Mouse (Mus musculus): ENCODE results near the gene Olfr1270. TPM values are rescaled to one million over a fixed set of nuclear protein-coding genes. Genes with fewer than 3 reads are reported as not detected.

Olfr1270 gene
- total and polyA plus RNA-seq, 2 experiments from 2014 or later = not detected

GRCm38 (mm10) chr2:90153916-90154315 is 1.0 kb upstream of the Olfr1270 start:
- H3K27me3 ChIP-seq (ENCODE audit: insufficient read depth, low read length) = no peaks in the 10 kb centered on the region
- ATAC-seq (ENCODE audit: low FRiP score) = no peak
- H3K36me3 ChIP-seq (ENCODE audit: insufficient read depth, low read length) = no peaks in the 10 kb centered on the region
- no peak for TF ChIP-seq CTCF (IDR thresholded peaks at IDR 0.05)
- no peak overlapping the region for H3K4me3 ChIP-seq (ENCODE audit: low read depth, low read length)
- DNase-seq (ENCODE audit: low spot score) = no peak
- H3K4me2 ChIP-seq (ENCODE audit: low read depth, low read length, poor library complexity, severe bottlenecking) = no peak overlapping the region
- no peaks in the 10 kb centered on the region for H3K9me3 ChIP-seq (ENCODE audit: low read length)
- no peaks in the 10 kb centered on the region for H3K4me1 ChIP-seq (ENCODE audit: insufficient read depth, low read length)
- 93% methylated on average over 9 of the region's 9 CpGs for WGBS
- no peak overlapping the region for H3K27ac ChIP-seq (ENCODE audit: low read depth, low read length)
- no peak overlapping the region for H3K9ac ChIP-seq (replicated peaks; ENCODE audit: low read length, poor library complexity, severe bottlenecking)

- no peak within 1 kb of the TSS for H3K27ac ChIP-seq (ENCODE audit: low read depth, low read length)
- TF ChIP-seq CTCF (IDR thresholded peaks at IDR 0.05) = no peak
- H3K4me2 ChIP-seq (ENCODE audit: low read depth, low read length, poor library complexity, severe bottlenecking) = no peak within 1 kb of the TSS
- no peaks in the 10 kb centered on the region for H3K9me3 ChIP-seq (ENCODE audit: low read length)
- no peaks in the 10 kb centered on the region for H3K36me3 ChIP-seq (ENCODE audit: insufficient read depth, low read length)
- H3K27me3 ChIP-seq (ENCODE audit: insufficient read depth, low read length) = no peaks in the 10 kb centered on the region
- H3K4me3 ChIP-seq (ENCODE audit: low read depth, low read length) = no peak within 1 kb of the TSS
- ATAC-seq (ENCODE audit: low FRiP score) = no peak
- no peak within 1 kb of the TSS for H3K9ac ChIP-seq (replicated peaks; ENCODE audit: low read length, poor library complexity, severe bottlenecking)
- no peak for DNase-seq (ENCODE audit: low spot score)
- no peaks in the 10 kb centered on the region for H3K4me1 ChIP-seq (ENCODE audit: insufficient read depth, low read length)
Measured at GRCm38 (mm10) chr2:90142196-90142595, 10.7 kb downstream of the Olfr1270 start, which contains the start of gene Olfr32. Gene Olfr32 (minus strand): TSS chr2:90142296.

GRCm38 (mm10) chr2:90121312-90121711 is 31.6 kb downstream of the Olfr1270 start, which contains the start of gene Olfr1269:
Gene Olfr1269 (minus strand): TSS chr2:90121412.
- no peaks in the 10 kb centered on the region for H3K4me1 ChIP-seq (ENCODE audit: insufficient read depth, low read length)
- H3K9me3 ChIP-seq (ENCODE audit: low read length) = no peaks in the 10 kb centered on the region
- H3K4me3 ChIP-seq (ENCODE audit: low read depth, low read length) = no peak within 1 kb of the TSS
- 91% methylated on average over 1 of the region's 1 CpGs for WGBS
- no peak for ATAC-seq (ENCODE audit: low FRiP score)
- H3K9ac ChIP-seq (replicated peaks; ENCODE audit: low read length, poor library complexity, severe bottlenecking) = no peak within 1 kb of the TSS
- H3K27me3 ChIP-seq (ENCODE audit: insufficient read depth, low read length) = no peaks in the 10 kb centered on the region
- H3K27ac ChIP-seq (ENCODE audit: low read depth, low read length) = no peak within 1 kb of the TSS
- H3K36me3 ChIP-seq (ENCODE audit: insufficient read depth, low read length) = no peaks in the 10 kb centered on the region
- H3K4me2 ChIP-seq (ENCODE audit: low read depth, low read length, poor library complexity, severe bottlenecking) = no peak within 1 kb of the TSS
- no peak for DNase-seq (ENCODE audit: low spot score)
- no peak for TF ChIP-seq CTCF (IDR thresholded peaks at IDR 0.05)

Other genes with a start within 250 kb of the Olfr1270 start
- not detected in 2 replicates for gene Olfr1258, start 225.8 kb downstream of the Olfr1270 start, total RNA-seq (2014; rRNA removed)
- not detected in 2 replicates for gene Olfr1258, start 225.8 kb downstream of the Olfr1270 start, polyA plus RNA-seq (2015; fragmentation: Nextera tagmentation; extraction: Ambion mirVana)
- not detected in 2 replicates for gene Olfr1259, start 204.4 kb downstream of the Olfr1270 start, total RNA-seq (2014; rRNA removed)
- gene Olfr1259, start 204.4 kb downstream of the Olfr1270 start, polyA plus RNA-seq (2015; fragmentation: Nextera tagmentation; extraction: Ambion mirVana) = not detected in 2 replicates
- gene Olfr1260, start 178.8 kb downstream of the Olfr1270 start, total RNA-seq (2014; rRNA removed) = not detected in 2 replicates
- gene Olfr1260, start 178.8 kb downstream of the Olfr1270 start, polyA plus RNA-seq (2015; fragmentation: Nextera tagmentation; extraction: Ambion mirVana) = not detected in 2 replicates
- gene Olfr1261, start 161.9 kb downstream of the Olfr1270 start, total RNA-seq (2014; rRNA removed) = not detected in 2 replicates
- gene Olfr1261, start 161.9 kb downstream of the Olfr1270 start, polyA plus RNA-seq (2015; fragmentation: Nextera tagmentation; extraction: Ambion mirVana) = not detected in 2 replicates
- gene Olfr1262, start 152.9 kb downstream of the Olfr1270 start, total RNA-seq (2014; rRNA removed) = not detected in 2 replicates
- gene Olfr1262, start 152.9 kb downstream of the Olfr1270 start, polyA plus RNA-seq (2015; fragmentation: Nextera tagmentation; extraction: Ambion mirVana) = not detected in 2 replicates
- gene Olfr1263, start 141.0 kb downstream of the Olfr1270 start, total RNA-seq (2014; rRNA removed) = not detected in 2 replicates
- not detected in 2 replicates for gene Olfr1263, start 141.0 kb downstream of the Olfr1270 start, polyA plus RNA-seq (2015; fragmentation: Nextera tagmentation; extraction: Ambion mirVana)
- gene Olfr1264, start 127.5 kb downstream of the Olfr1270 start, total RNA-seq (2014; rRNA removed) = not detected in 2 replicates
- gene Olfr1264, start 127.5 kb downstream of the Olfr1270 start, polyA plus RNA-seq (2015; fragmentation: Nextera tagmentation; extraction: Ambion mirVana) = not detected in 2 replicates
- gene Olfr1265, start 117.8 kb downstream of the Olfr1270 start, total RNA-seq (2014; rRNA removed) = not detected in 2 replicates
- not detected in 2 replicates for gene Olfr1265, start 117.8 kb downstream of the Olfr1270 start, polyA plus RNA-seq (2015; fragmentation: Nextera tagmentation; extraction: Ambion mirVana)
- not detected in 2 replicates for gene Olfr140, start 89.5 kb downstream of the Olfr1270 start, total RNA-seq (2014; rRNA removed)
- gene Olfr140, start 89.5 kb downstream of the Olfr1270 start, polyA plus RNA-seq (2015; fragmentation: Nextera tagmentation; extraction: Ambion mirVana) = not detected in 2 replicates
- not detected in 2 replicates for gene Olfr1269, start 31.7 kb downstream of the Olfr1270 start, total RNA-seq (2014; rRNA removed)
- not detected in 2 replicates for gene Olfr1269, start 31.7 kb downstream of the Olfr1270 start, polyA plus RNA-seq (2015; fragmentation: Nextera tagmentation; extraction: Ambion mirVana)
- gene Olfr32, start 10.8 kb downstream of the Olfr1270 start, total RNA-seq (2014; rRNA removed) = not detected in 2 replicates
- not detected in 2 replicates for gene Olfr32, start 10.8 kb downstream of the Olfr1270 start, polyA plus RNA-seq (2015; fragmentation: Nextera tagmentation; extraction: Ambion mirVana)
- not detected in 2 replicates for gene Olfr1506, start 71.4 kb upstream of the Olfr1270 start, total RNA-seq (2014; rRNA removed)
- not detected in 2 replicates for gene Olfr1506, start 71.4 kb upstream of the Olfr1270 start, polyA plus RNA-seq (2015; fragmentation: Nextera tagmentation; extraction: Ambion mirVana)
- gene Olfr142, start 104.5 kb upstream of the Olfr1270 start, total RNA-seq (2014; rRNA removed) = not detected in 2 replicates
- not detected in 2 replicates for gene Olfr142, start 104.5 kb upstream of the Olfr1270 start, polyA plus RNA-seq (2015; fragmentation: Nextera tagmentation; extraction: Ambion mirVana)
- not detected in 2 replicates for gene Olfr1271, start 117.9 kb upstream of the Olfr1270 start, total RNA-seq (2014; rRNA removed)
- gene Olfr1271, start 117.9 kb upstream of the Olfr1270 start, polyA plus RNA-seq (2015; fragmentation: Nextera tagmentation; extraction: Ambion mirVana) = not detected in 2 replicates
- gene Olfr1272, start 139.8 kb upstream of the Olfr1270 start, total RNA-seq (2014; rRNA removed) = not detected in 2 replicates
- not detected in 2 replicates for gene Olfr1272, start 139.8 kb upstream of the Olfr1270 start, polyA plus RNA-seq (2015; fragmentation: Nextera tagmentation; extraction: Ambion mirVana)
- not detected in 2 replicates for gene Gm13769, start 169.1 kb upstream of the Olfr1270 start, total RNA-seq (2014; rRNA removed)
- not detected in 2 replicates for gene Gm13769, start 169.1 kb upstream of the Olfr1270 start, polyA plus RNA-seq (2015; fragmentation: Nextera tagmentation; extraction: Ambion mirVana)
- not detected in 2 replicates for gene Olfr1274-ps, start 245.6 kb upstream of the Olfr1270 start, total RNA-seq (2014; rRNA removed)
- not detected in 2 replicates for gene Olfr1274-ps, start 245.6 kb upstream of the Olfr1270 start, polyA plus RNA-seq (2015; fragmentation: Nextera tagmentation; extraction: Ambion mirVana)